Mouse (Mus musculus) telencephalon, adult 2 months (tissue): ENCODE measurements at regions not wholly inside any gene's neighbourhood (a gene's known extent, or its start where the extent isn't known, plus 50 kb on each side); places are given as distances from the start of the nearest gene placed in this dataset.
A peak's percentile ranks its signal among the peaks of the same experiment; 100 is the strongest.
"Not testable (repeated sequence)": the region's sequence is repeated elsewhere in the genome, so short reads cannot be mapped to it uniquely, and the experiment has no call there.

Experiments
- DNase-seq: peaks from one replicate; pipeline ENCODE4 v3.0.0-alpha.2; 2011; ENCODE audit warnings: low read depth, low spot score

DNA sequence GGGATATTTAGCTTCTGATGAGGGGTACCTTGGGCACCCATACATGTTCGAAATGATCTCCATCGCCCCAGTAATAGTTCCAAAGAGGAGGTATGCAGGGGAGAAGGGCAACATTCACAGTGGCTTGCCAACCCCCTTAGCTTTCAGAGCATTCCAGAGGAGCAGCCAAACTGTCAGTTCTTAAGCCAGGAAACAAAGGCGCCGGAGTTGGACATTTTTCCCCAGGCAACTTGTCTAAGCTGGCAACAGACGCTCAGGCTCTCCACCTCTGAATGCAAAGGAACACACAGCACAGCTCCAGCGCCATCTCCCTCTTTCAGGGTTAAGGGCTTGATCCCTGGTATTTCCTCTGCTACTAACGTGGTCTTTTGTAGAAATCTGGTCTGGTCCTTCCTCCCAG, 169.2 kb upstream of the Kit start:
- no peak for DNase-seq

- no peak for DNase-seq
Observed at GRCm38 (mm10) chr5:75407686-75408085, 167.0 kb upstream of the Kit start.

DNA sequence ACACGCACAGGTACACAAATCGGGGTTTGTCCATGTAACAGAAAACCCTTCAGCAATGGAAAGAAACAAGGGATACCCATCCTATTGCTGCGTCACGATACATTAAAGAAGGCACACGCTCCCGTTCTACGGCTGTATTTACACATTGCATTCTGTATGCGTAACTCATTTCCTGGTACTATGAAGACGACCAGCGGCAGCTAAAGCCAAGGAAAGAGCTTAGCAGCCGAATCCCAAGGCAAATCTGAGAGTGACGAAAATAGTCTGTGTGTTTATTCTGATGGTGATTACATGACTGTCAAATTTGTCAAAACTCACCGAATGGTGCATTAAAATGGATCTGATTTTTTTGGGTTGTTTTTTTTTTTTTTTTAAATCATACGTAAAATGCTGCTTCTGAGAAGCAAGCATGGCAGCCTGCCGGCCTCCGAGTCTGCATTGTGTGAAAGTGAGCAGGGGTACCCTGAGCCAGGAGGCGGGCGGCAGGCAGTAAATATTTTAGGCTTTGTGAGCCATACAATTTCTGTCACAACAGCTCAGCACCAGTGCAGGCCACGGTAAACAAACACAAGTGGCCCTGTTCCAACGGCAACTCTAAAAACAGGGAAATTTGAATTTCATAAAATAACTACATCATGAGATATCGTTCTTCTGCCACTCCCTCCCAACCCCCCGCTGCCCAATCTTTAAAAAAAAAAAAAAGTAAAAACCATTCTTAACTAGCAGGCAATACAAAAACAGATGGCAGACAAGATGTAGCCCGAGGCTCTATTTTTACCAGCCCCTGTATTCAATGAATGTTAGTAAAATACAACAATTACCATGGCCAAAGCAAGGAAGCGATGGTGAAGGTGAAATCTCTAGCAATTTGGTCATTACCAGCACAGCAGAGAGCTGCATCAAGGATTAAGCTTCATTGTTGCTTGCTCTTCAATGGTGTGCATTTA, 164.2 kb upstream of the Kit start:
- no peak for DNase-seq

DNA sequence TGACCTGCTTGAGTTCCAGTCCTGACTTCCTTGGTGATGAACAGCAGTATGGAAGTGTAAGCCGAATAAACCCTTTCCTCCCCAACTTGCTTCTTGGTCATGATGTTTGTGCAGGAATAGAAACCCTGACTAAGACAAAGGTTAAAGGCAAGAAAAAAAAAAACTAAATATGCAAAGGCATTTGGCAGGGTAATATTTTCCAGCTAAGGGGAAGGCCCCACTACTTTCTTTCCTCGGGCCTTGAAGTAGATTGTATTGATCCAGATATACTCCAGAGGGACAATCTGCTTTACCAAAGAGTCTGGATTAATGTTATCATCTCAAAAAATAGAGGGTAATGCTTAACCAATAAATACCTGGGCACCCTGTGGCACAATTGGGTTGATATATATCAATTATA, 155.4 kb upstream of the Kit start:
- DNase-seq = not testable (repeated sequence)

GRCm38 (mm10) chr5:75432885-75433284, 141.8 kb upstream of the Kit start:
- no peak for DNase-seq

DNA sequence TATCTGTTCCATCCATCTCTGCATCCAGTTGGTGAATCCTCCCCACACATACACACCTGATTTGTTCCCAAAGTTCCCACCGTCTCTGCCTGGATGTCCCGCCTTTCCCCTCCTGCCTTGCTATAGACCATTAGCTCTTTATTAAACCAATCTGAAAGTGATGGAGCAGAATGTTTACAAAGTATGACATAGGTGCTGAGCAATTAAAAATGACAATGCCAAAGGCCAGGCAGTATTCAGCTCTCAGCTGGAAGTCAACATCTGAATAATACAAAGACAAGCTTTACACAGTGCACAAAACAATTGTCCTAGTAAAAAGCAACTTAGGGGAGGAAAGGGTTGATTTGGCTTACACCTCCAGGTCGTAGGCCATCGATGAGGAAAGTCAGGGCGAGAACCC, 136.8 kb upstream of the Kit start:
- DNase-seq = no peak

GRCm38 (mm10) chr5:75444024-75444604, 130.6 kb upstream of the Kit start:
- no peak for DNase-seq

- no peak for DNase-seq
Observed at GRCm38 (mm10) chr5:75446386-75446785, 128.3 kb upstream of the Kit start.

DNA sequence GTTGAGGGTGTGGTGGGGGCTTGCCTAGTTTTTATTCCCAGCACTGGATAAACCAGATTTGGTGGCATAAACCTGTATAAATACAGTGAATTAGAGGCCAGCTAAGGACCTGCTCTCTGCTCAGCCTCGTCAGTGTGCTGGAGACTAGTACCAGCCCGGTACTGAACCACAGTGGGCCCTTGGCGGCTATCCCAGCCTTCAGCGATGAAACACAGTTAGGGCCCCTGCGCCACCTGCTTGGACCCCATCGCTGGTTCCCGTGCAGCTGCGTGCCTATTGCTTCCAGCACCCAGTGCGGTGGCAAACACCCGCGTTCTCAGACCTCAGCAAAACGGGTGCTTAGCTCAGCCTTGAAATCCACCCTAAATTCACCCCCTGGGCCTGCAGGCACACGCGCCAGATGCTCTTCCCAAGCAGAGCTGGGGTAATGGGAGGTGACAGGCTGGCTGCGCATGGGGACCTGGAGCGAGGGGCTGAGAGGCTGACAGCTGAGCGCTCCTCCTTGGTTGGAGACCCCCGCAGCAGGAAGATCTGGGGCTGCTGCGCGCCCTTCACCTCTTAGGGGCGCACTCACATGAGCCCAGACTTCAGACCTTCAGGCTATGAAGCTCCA, 124.7 kb upstream of the Kit start:
- no peak for DNase-seq

GRCm38 (mm10) chr5:75450564-75450963, 124.2 kb upstream of the Kit start:
- no peak for DNase-seq

DNA sequence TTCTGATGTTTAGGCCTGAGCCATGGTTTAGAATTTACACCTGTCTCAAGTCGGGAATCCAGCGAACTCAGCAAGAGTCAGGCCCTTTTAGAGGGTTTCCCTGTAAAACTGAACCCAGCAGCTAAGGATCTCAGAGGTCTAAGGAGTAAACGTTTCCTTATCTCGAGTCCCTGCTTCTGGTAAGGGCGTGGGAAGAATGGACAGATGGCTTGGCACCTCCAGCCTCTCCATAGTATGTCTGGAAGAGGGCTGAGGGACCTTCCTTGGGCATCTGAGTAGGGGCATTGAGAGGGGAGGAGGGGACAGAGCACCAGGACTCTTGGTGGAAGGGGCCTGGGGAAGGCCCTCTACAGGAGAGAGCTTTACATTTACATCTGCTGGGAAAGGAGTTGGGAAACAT, 123.6 kb upstream of the Kit start:
- no peak for DNase-seq

DNA sequence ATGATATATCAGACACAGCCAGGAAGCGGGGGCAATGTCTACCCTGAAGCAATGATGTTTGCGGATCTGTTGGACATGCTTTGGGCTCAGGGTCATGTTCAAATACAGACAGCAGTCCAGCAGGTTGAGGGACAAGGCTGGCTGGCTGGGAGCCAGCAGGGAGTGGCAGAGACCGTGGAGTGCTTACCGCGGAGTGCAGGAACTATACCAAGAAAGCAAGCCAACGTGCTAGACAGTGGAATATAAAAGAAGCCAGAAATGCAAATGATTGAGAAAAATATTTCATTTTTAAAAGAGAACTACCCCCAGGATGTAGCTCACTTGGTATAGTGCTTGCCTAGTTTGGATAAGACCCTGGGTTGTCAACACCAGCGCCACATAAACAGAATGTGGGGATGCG, 123.0 kb upstream of the Kit start:
- no peak for DNase-seq

GRCm38 (mm10) chr5:75453757-75454390, 120.8 kb upstream of the Kit start:
- no peak for DNase-seq

GRCm38 (mm10) chr5:75454961-75455541, 119.7 kb upstream of the Kit start:
- no peak for DNase-seq

- DNase-seq = no peak
Observed at GRCm38 (mm10) chr5:75457403-75457802, 117.3 kb upstream of the Kit start.

- DNase-seq = peak; percentile 34
Observed at GRCm38 (mm10) chr5:75458317-75458716, 116.4 kb upstream of the Kit start.

- DNase-seq = no peak
Observed at GRCm38 (mm10) chr5:75459758-75460354, 114.9 kb upstream of the Kit start.

GRCm38 (mm10) chr5:75460414-75461025, 114.2 kb upstream of the Kit start:
- no peak for DNase-seq

DNA sequence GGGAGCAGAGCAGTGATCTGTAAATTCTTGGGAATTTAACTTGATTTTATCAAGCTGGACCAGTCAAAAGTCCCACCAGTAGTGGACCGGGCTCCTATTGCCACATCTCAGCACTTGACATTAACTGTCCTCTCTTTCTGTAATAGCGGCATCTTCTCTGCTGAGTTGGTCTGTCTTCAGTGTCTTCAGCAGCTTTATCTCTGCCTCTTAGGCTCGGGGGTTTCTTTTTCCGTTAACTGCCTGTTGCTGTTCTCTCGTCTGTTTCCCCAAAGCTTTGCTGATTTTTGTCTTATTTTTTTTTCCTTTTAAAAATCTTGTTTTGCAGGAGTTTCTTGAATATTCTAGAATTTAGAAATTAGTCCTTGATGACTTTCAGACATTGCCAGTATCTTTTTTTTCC, 113.3 kb upstream of the Kit start:
- no peak for DNase-seq

DNA sequence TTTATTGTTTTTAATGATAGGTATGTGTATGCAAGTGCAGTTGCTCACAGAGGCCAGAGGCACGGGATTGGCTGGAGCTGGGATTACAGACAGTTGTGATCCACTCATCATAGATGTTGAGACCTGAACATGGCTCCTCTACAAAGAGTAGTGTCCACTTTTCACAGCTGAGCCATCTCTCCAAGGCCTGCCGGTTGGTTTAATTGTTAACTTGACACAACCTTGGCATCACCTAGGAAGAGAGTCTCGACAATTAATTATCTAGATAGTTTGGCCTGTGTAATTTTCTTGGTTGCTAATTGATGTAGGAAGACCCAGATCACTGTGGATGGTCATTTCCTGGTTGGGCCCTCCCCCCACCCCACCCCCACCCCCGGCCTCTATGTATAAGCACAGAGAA, 111.1 kb upstream of the Kit start:
- no peak for DNase-seq

DNA sequence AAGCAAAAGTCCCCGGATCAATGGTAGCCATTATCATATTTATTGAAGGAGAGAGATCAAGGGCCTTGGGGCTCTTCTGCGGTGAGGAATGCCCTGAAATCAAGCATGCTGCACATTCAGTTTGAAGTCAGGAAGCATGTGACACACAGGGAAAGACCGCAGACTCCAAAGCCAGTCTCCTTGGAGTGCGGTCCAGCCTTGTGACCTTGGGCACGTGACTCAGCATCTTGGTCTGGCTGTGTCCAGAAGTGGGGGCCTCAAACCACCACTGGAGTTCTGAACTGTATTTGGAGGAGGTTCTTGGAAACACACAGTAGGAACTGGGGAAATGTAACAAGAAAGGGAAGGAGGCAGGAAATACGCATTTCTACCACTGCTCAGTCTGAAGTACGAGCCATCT, 109.0 kb upstream of the Kit start:
- no peak for DNase-seq
